Mouse (Mus musculus): ENCODE data around the gene Mfsd12. TPM values are rescaled to one million over a fixed set of nuclear protein-coding genes. Genes with fewer than 3 reads are reported as not detected.

Gene Mfsd12
- polyA plus RNA-seq, 1 experiment from 2014 or later = 11.3 TPM

GRCm38 (mm10) chr10:81414682-81415081, 57.4 kb downstream of the Mfsd12 start:
- TF ChIP-seq CTCF (IDR thresholded peaks at IDR 0.05; ENCODE audit: low read depth) = no peak
- peaks cover 58% of the 10 kb centered on the region for H3K4me1 ChIP-seq (replicated peaks; ENCODE audit: insufficient read depth, low read length)
- ATAC-seq (replicated peaks; ENCODE audit: low FRiP score, low read depth) (no peak), DNase-seq (ENCODE audit: low spot score) (no peak)
- H3K9ac ChIP-seq (ENCODE audit: low read depth, low read length) = no peak overlapping the region
- H3K36me3 ChIP-seq (ENCODE audit: insufficient read depth, low read length) = peaks cover 9% of the 10 kb centered on the region; the same call in 1 of the 2 replicates
- no peaks in the 10 kb centered on the region for H3K27me3 ChIP-seq (ENCODE audit: insufficient read depth, low read length)
- peak overlapping the region; percentile 5; the same call in 1 of the 2 replicates for H3K4me2 ChIP-seq (ENCODE audit: low read length)
- peak overlapping the region; percentile 60; the same call in 1 of the 2 replicates for H3K27ac ChIP-seq
- H3K9me3 ChIP-seq (replicated peaks; ENCODE audit: low read length) = no peaks in the 10 kb centered on the region
- no peak overlapping the region for H3K4me3 ChIP-seq (replicated peaks; ENCODE audit: low read depth, low read length)

DNA sequence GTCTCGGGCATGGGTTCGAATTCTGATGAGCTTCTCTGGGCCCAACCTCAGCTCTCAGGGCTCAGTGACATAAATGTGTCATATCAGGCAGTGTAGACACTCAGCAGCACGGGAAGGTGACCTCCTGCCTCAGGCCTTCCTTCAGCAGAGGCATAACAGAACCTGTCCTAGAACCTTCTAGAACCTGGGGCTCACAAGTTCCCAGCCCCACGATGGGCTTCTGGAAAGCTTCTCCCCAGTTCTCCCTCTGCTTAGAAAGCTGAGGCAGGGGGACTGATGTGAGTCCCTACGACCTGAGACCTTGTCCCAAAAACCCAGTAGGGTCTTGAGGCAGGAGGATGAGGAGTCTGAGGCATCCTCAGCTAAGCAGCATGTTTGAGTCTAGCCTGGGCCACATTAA, 57.9 kb downstream of the Mfsd12 start:
- TF ChIP-seq CTCF (IDR thresholded peaks at IDR 0.05; ENCODE audit: low read depth) = no peak
- DNase-seq (ENCODE audit: low spot score) = no peak
- 82% methylated on average over 5 of the region's 5 CpGs for WGBS

More for the DNA sequence above, 57.9 kb downstream of the Mfsd12 start:
- H3K9ac ChIP-seq (ENCODE audit: low read depth, low read length) = no peak overlapping the region
- no peak for ATAC-seq (replicated peaks; ENCODE audit: low FRiP score, low read depth)
- no peaks in the 10 kb centered on the region for H3K27me3 ChIP-seq (ENCODE audit: insufficient read depth, low read length)
- no peak overlapping the region for H3K4me2 ChIP-seq (ENCODE audit: low read length)
- peaks cover 55% of the 10 kb centered on the region for H3K4me1 ChIP-seq (replicated peaks; ENCODE audit: insufficient read depth, low read length)
- H3K4me3 ChIP-seq (replicated peaks; ENCODE audit: low read depth, low read length) = no peak overlapping the region
- no peak overlapping the region; the same call in 1 of the 2 replicates for H3K27ac ChIP-seq
- no peaks in the 10 kb centered on the region for H3K9me3 ChIP-seq (replicated peaks; ENCODE audit: low read length)
- H3K36me3 ChIP-seq (ENCODE audit: insufficient read depth, low read length) = peaks cover 12% of the 10 kb centered on the region; the same call in 1 of the 2 replicates

Small RNA genes lying within 50 kb of the gene (microRNA-seq; reads per million reads assigned to microRNA genes)
- not detected for gene Mir6913

Other genes with a start within 250 kb of the Mfsd12 start
- 33.7 and 37.4 TPM in 2 replicates for gene Zbtb7a, start 222.3 kb upstream of the Mfsd12 start, polyA plus RNA-seq (2015; fragmentation: Nextera tagmentation; extraction: Ambion mirVana)
- 28.4 and 32.0 TPM in 2 replicates for gene Pias4, start 189.6 kb upstream of the Mfsd12 start, polyA plus RNA-seq (2015; fragmentation: Nextera tagmentation; extraction: Ambion mirVana)
- 560 and 590 TPM in 2 replicates for gene Eef2, start 180.9 kb upstream of the Mfsd12 start, polyA plus RNA-seq (2015; fragmentation: Nextera tagmentation; extraction: Ambion mirVana)
- 42.8 and 43.3 TPM in 2 replicates for gene Dapk3, start 174.5 kb upstream of the Mfsd12 start, polyA plus RNA-seq (2015; fragmentation: Nextera tagmentation; extraction: Ambion mirVana)
- gene 4930442H23Rik, start 173.6 kb upstream of the Mfsd12 start, polyA plus RNA-seq (2015; fragmentation: Nextera tagmentation; extraction: Ambion mirVana) = not detected in 2 replicates
- gene Nmrk2, start 155.4 kb upstream of the Mfsd12 start, polyA plus RNA-seq (2015; fragmentation: Nextera tagmentation; extraction: Ambion mirVana) = not detected in 2 replicates
- 0.32 TPM in 1 of 2 replicates, not detected in the other for gene Atcay, start 126.7 kb upstream of the Mfsd12 start, polyA plus RNA-seq (2015; fragmentation: Nextera tagmentation; extraction: Ambion mirVana)
- 3.1 and 4.6 TPM in 2 replicates for gene Zfr2, start 124.3 kb upstream of the Mfsd12 start, polyA plus RNA-seq (2015; fragmentation: Nextera tagmentation; extraction: Ambion mirVana)
- gene Matk, start 104.6 kb upstream of the Mfsd12 start, polyA plus RNA-seq (2015; fragmentation: Nextera tagmentation; extraction: Ambion mirVana) = 3.9 and 5.5 TPM in 2 replicates
- 259 and 283 TPM in 2 replicates for gene Mrpl54, start 90.6 kb upstream of the Mfsd12 start, polyA plus RNA-seq (2015; fragmentation: Nextera tagmentation; extraction: Ambion mirVana)
- 55.7 and 60.5 TPM in 2 replicates for gene Apba3, start 90.5 kb upstream of the Mfsd12 start, polyA plus RNA-seq (2015; fragmentation: Nextera tagmentation; extraction: Ambion mirVana)
- gene Tjp3, start 65.9 kb upstream of the Mfsd12 start, polyA plus RNA-seq (2015; fragmentation: Nextera tagmentation; extraction: Ambion mirVana) = 19.0 and 19.1 TPM in 2 replicates
- 37.8 and 39.3 TPM in 2 replicates for gene Pip5k1c, start 64.5 kb upstream of the Mfsd12 start, polyA plus RNA-seq (2015; fragmentation: Nextera tagmentation; extraction: Ambion mirVana)
- gene Cactin, start 36.4 kb upstream of the Mfsd12 start, polyA plus RNA-seq (2015; fragmentation: Nextera tagmentation; extraction: Ambion mirVana) = 24.5 and 26.4 TPM in 2 replicates
- gene Tbxa2r, start 28.8 kb upstream of the Mfsd12 start, polyA plus RNA-seq (2015; fragmentation: Nextera tagmentation; extraction: Ambion mirVana) = 16.1 and 17.5 TPM in 2 replicates
- gene Gipc3, start 14.2 kb upstream of the Mfsd12 start, polyA plus RNA-seq (2015; fragmentation: Nextera tagmentation; extraction: Ambion mirVana) = 0.07 and 0.13 TPM in 2 replicates
- 92.4 and 99.0 TPM in 2 replicates for gene Hmg20b, start 7.0 kb upstream of the Mfsd12 start, polyA plus RNA-seq (2015; fragmentation: Nextera tagmentation; extraction: Ambion mirVana)
- gene 4930404N11Rik, start 8.3 kb downstream of the Mfsd12 start, polyA plus RNA-seq (2015; fragmentation: Nextera tagmentation; extraction: Ambion mirVana) = 0.45 and 0.59 TPM in 2 replicates
- 67.5 and 70.6 TPM in 2 replicates for gene Fzr1, start 21.0 kb downstream of the Mfsd12 start, polyA plus RNA-seq (2015; fragmentation: Nextera tagmentation; extraction: Ambion mirVana)
- gene Dohh, start 26.9 kb downstream of the Mfsd12 start, polyA plus RNA-seq (2015; fragmentation: Nextera tagmentation; extraction: Ambion mirVana) = 74.3 and 80.6 TPM in 2 replicates
- gene Gm48551, start 27.0 kb downstream of the Mfsd12 start, polyA plus RNA-seq (2015; fragmentation: Nextera tagmentation; extraction: Ambion mirVana) = 1.9 and 2.1 TPM in 2 replicates
- gene Gm48552, start 31.5 kb downstream of the Mfsd12 start, polyA plus RNA-seq (2015; fragmentation: Nextera tagmentation; extraction: Ambion mirVana) = 0.82 and 1.9 TPM in 2 replicates
- 62.4 and 68.6 TPM in 2 replicates for gene Smim24, start 35.6 kb downstream of the Mfsd12 start, polyA plus RNA-seq (2015; fragmentation: Nextera tagmentation; extraction: Ambion mirVana)
- 62.3 and 72.5 TPM in 2 replicates for gene Nfic, start 98.1 kb downstream of the Mfsd12 start, polyA plus RNA-seq (2015; fragmentation: Nextera tagmentation; extraction: Ambion mirVana)
- gene Celf5, start 125.2 kb downstream of the Mfsd12 start, polyA plus RNA-seq (2015; fragmentation: Nextera tagmentation; extraction: Ambion mirVana) = 0.30 and 0.47 TPM in 2 replicates
- 56.1 and 63.3 TPM in 2 replicates for gene Ncln, start 138.9 kb downstream of the Mfsd12 start, polyA plus RNA-seq (2015; fragmentation: Nextera tagmentation; extraction: Ambion mirVana)
- gene S1pr4, start 142.6 kb downstream of the Mfsd12 start, polyA plus RNA-seq (2015; fragmentation: Nextera tagmentation; extraction: Ambion mirVana) = 1.7 and 1.8 TPM in 2 replicates
- gene Gna15, start 166.7 kb downstream of the Mfsd12 start, polyA plus RNA-seq (2015; fragmentation: Nextera tagmentation; extraction: Ambion mirVana) = 0.80 and 0.92 TPM in 2 replicates
- 69.5 and 72.3 TPM in 2 replicates for gene Gna11, start 187.7 kb downstream of the Mfsd12 start, polyA plus RNA-seq (2015; fragmentation: Nextera tagmentation; extraction: Ambion mirVana)
- gene Aes, start 202.0 kb downstream of the Mfsd12 start, polyA plus RNA-seq (2015; fragmentation: Nextera tagmentation; extraction: Ambion mirVana) = 566 and 582 TPM in 2 replicates
- gene Tle2, start 217.1 kb downstream of the Mfsd12 start, polyA plus RNA-seq (2015; fragmentation: Nextera tagmentation; extraction: Ambion mirVana) = 29.2 and 30.8 TPM in 2 replicates
- gene Tle6, start 243.6 kb downstream of the Mfsd12 start, polyA plus RNA-seq (2015; fragmentation: Nextera tagmentation; extraction: Ambion mirVana) = 7.3 and 9.4 TPM in 2 replicates
- 0.33 and 0.37 TPM in 2 replicates for gene BC025920, start 248.8 kb downstream of the Mfsd12 start, polyA plus RNA-seq (2015; fragmentation: Nextera tagmentation; extraction: Ambion mirVana)

Data from kidney, postnatal 0 days (tissue).